Mouse (Mus musculus) erythroblast, embryonic 14.5 days (primary cell): Measurements from ENCODE around the gene C1qtnf6. TPM values are rescaled to one million over a fixed set of nuclear protein-coding genes. Genes with fewer than 3 reads are reported as not detected.

Experiments used
- H3K27me3 ChIP-seq: 2 replicates; pipeline ENCODE4 v1.6.1; 2012; ENCODE audit warnings: inconsistent platforms; ENCODE audit not compliant: control insufficient read depth
- H3K36me3 ChIP-seq: 2 replicates; pipeline ENCODE4 v1.6.1; 2012; ENCODE audit warnings: mild to moderate bottlenecking, inconsistent platforms; ENCODE audit not compliant: control insufficient read depth
- H3K4me1 ChIP-seq: 2 replicates; pipeline ENCODE4 v1.6.1; 2012; ENCODE audit warnings: inconsistent platforms; ENCODE audit not compliant: control insufficient read depth
- H3K4me3 ChIP-seq: replicated peaks from 2 replicates; pipeline ENCODE3; 2012; ENCODE audit warnings: moderate library complexity, mild to moderate bottlenecking, inconsistent platforms
- H3K9me3 ChIP-seq: 2 replicates; pipeline ENCODE4 v1.6.1; 2012; ENCODE audit warnings: low read length, inconsistent platforms, mixed read lengths; ENCODE audit not compliant: control insufficient read depth
- GATA1 ChIP-seq: IDR thresholded peaks from 2 replicates; pipeline ENCODE4 v1.6.1; 2012; ENCODE audit warnings: low read length, inconsistent platforms, mixed read lengths
- TAL1 ChIP-seq: IDR thresholded peaks from 3 replicates; pipeline ENCODE4 v1.6.1; 2012; ENCODE audit warnings: low read length, inconsistent platforms, mixed read lengths
- polyA plus RNA-seq: library from polyadenylated mRNA; stranded (reverse); fragments of >175 nt; gene quantifications from 2 replicates; pipeline ENCODE4 v1.2.3, GENCODE M21; 2012

Gene C1qtnf6
- 0.02 TPM in 1 of 2 replicates, not detected in the other for polyA plus RNA-seq

DNA sequence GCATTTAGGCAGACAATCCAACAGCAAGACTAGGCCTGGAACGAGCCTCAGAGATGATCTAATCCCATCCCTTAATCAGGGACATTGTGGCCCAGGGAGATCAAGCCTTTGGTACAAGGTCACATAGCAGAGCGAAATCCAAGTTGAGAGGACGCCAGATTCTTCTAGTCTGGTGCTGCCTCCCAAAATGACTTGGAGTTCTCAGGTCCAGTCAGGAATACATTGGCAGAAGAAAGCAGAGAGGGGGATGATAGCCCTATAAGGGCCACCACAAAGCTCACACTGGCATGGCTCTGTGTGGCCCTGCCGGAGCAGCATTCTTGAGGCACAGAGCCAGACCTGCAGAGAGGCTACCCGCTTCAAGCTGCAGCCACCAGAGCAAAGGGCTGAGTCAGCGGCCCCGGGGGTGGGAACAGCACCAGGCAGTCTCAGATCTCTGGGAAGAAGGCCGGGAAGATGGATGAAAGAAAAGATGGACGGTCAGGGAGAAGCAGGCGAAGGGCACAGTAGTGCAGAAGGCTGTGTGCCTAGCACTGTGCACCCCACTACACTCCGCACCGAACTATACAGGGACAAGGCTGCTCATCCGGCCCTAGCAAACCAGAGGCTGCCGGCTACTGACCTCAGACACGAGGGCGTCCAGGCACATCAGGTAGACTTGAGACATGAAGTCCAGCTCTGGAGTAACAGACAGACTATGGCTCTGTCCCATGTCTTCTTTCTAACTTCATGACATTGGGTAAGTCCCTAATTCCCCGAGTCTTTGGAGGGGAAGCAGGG, at the start of gene C1qtnf6:
Gene C1qtnf6 (minus strand): TSS at position 746 of the 780 bp plus-strand sequence.
- Histone ChIP-seq H3K4me3 (peak within 1 kb of the TSS; percentile 23), H3K27me3 (peaks cover 8% of the 10 kb centered on the region; the same call in 1 of the 2 replicates), H3K4me1 (peaks cover 4% of the 10 kb centered on the region), H3K36me3 (no peaks in the 10 kb centered on the region), H3K9me3 (no peaks in the 10 kb centered on the region)
- TF ChIP-seq GATA1 (no peak), TAL1 (no peak)

DNA sequence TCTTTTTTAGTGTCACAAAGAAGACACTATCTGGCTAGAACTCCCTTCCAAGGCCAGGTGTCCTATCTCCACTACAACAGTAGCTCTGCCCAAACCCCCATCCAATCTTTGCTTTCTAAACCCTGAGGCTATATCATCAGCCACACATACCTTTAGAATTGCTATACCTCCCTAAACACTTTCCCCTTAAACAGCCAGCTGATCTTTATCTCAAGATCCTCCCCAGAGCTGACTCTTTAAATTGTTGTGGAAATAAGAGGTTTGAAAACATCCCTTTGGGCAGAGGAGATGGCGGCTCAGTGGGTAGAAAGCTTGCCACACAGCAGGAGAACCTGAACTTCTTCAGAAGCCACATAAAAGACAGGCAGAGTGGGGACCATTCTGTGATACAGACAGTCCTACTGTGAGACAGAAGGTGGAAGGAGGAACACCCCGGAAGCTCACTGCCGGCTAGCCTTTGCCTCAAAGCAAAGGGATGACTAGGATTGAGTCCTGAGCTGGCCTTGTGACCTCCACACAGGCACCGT, 45.1 kb upstream of the C1qtnf6 start:
- Histone ChIP-seq H3K27me3 (peaks cover 12% of the 10 kb centered on the region), H3K9me3 (no peaks in the 10 kb centered on the region), H3K4me3 (no peak overlapping the region), H3K4me1 (peaks cover 33% of the 10 kb centered on the region), H3K36me3 (no peaks in the 10 kb centered on the region)
- TF ChIP-seq GATA1 (no peak), TAL1 (no peak)

DNA sequence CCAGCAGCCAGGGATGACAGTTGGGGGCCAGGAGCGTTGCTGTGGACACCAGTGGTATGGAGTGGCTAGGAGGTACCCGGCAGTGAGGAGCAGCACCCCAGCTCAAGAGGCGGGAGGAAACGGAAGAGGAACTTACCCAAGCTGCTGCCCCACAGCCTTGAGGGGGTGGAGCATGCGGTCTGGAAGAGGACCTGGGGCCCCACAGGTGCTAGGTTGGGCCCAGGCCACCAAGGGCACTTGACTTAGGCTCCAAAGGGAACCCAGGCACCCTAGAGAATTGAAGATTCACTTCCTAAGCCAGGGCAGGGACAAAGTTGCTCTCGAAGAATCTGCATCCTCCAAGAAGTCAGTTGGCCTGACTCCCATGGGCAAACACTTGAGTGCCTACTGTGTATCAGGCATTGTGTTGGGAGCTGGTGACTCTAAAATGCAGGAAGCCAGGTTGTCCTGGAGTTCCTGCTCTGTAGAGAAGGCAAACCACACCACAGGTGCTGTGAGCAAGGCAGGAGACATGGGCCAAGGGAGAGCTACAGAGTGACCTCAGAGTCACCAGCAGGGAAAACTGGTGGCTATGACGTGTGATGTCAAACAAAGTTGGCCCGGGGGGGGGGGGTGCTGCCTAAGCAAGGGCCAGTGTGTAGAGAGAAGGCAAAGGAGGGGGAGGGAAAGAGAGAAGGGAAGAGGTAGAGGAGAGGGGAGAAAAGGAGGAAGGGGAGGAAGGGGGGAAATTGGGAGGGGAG, 41.6 kb upstream of the C1qtnf6 start, which contains the start of gene Rac2:
Gene Rac2 (minus strand): TSS at position 126 of the 740 bp plus-strand sequence.
- no peaks in the 10 kb centered on the region for H3K9me3 ChIP-seq
- no peak for TF ChIP-seq TAL1
- no peak for TF ChIP-seq GATA1
- peak within 1 kb of the TSS; percentile 64 for H3K4me3 ChIP-seq
- H3K27me3 ChIP-seq: no peaks in the 10 kb centered on the region
- peaks cover 51% of the 10 kb centered on the region for H3K4me1 ChIP-seq
- H3K36me3 ChIP-seq: peaks cover 29% of the 10 kb centered on the region

DNA sequence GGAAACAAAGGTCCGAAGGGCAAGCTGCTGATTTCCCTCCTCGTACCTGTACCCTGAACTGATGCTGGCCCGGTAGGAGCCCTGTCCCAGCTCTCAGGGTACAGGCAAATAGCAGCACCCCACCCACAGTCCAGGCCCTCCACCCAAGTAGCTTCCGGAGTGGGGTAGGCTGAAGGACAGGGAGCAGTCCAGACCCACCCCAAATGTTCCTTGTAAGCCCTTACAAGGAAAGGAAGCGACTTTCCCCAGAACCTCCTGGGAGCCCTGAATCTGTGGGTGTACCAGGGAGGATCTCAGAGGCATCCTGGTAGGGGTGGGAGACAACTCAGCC, 41.0 kb upstream of the C1qtnf6 start:
- H3K36me3 ChIP-seq: peaks cover 35% of the 10 kb centered on the region
- H3K4me3 ChIP-seq: peak overlapping the region; percentile 64
- no peaks in the 10 kb centered on the region for H3K27me3 ChIP-seq
- TF ChIP-seq TAL1 (no peak), GATA1 (no peak)
- H3K9me3 ChIP-seq: no peaks in the 10 kb centered on the region
- peaks cover 57% of the 10 kb centered on the region for H3K4me1 ChIP-seq

DNA sequence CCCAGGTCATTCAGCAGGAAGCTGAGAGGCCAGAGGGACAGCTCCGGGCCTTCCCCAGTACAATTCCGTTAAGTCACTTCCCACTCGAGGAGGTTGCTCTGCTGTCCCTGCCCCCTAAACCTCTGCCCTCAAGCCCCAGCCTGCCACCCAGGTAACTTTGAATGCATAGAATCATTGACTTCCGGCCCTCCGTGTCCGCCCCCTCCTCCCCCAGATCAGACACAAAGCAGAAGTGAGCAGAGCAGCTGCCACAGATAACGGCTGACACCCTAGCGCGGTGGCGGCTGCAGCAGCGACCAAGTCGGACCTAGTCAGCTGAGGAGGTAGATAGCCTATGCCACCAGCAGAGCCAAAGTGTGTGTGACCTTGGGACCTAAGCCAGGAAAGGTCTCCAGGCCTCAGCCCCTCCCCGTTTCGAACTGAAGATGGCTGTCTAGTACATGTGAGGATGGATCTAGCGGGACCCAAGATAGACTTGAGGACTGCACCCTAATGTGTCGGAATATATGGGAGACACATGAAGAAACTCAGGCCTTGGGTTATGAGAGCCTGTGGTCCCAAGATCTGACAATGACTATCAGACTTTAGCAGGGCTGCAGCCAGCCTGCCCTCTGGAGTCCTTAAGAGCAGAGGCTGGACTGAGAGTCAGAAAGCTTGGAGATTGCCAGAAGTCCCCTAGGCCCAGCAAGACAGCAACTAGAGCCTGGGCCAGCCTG, 40.5 kb upstream of the C1qtnf6 start:
- Histone ChIP-seq H3K9me3 (no peaks in the 10 kb centered on the region), H3K4me3 (peak overlapping the region; percentile 64), H3K27me3 (no peaks in the 10 kb centered on the region), H3K4me1 (peaks cover 60% of the 10 kb centered on the region), H3K36me3 (peaks cover 39% of the 10 kb centered on the region)
- TF ChIP-seq GATA1 (peak; percentile 35), TAL1 (peak; percentile 79)

DNA sequence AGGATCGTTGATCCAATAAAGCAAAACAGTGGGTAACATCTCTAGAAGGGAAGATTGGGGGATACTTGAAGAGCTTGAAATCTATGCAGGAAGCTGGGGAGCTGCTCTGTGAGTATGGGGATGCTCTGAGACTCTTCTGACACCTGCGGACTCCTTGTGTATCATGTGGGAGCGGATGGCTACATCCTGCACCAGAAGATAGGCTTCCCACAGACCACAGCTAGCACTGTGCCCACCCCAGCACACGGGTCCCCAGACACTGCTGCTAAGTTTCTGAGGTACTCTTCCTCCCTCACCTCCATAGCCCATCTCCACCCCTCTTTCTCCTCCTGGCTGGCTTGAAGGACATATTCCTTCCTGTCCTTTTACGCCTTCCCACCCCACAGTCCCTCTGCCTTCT, 39.0 kb upstream of the C1qtnf6 start:
- Histone ChIP-seq H3K27me3 (no peaks in the 10 kb centered on the region), H3K4me3 (no peak overlapping the region), H3K36me3 (peaks cover 52% of the 10 kb centered on the region), H3K4me1 (peaks cover 72% of the 10 kb centered on the region), H3K9me3 (no peaks in the 10 kb centered on the region)
- no peak for TF ChIP-seq TAL1
- no peak for TF ChIP-seq GATA1

DNA sequence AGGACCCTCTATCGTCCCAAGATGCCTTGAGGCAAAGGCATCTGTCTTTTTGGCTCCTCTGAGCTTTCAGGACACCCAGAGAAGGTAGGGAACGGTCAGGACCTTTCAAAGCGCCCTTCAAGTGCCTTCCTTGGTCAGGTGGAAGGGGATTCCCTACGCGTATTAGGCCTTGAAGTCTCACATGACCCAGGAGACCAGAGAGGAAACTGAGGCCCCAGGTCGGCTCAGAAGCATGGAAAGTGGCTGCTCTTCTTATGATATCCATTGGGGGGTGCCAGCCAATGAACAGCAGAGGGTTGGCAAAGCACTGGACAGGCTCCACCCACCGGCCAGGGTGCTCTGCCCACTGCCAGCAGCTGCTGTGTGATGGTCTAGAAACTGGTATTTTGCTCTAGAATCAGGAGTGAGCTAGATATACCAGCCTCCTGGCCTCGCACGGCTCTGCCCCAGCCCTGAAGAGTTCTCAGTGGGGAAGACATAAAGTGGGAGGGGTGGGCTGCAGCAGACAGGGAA, 36.4 kb upstream of the C1qtnf6 start:
- TF ChIP-seq TAL1 (no peak), GATA1 (no peak)
- Histone ChIP-seq H3K27me3 (no peaks in the 10 kb centered on the region), H3K4me1 (peaks cover 85% of the 10 kb centered on the region), H3K4me3 (no peak overlapping the region), H3K36me3 (peaks cover 75% of the 10 kb centered on the region), H3K9me3 (no peaks in the 10 kb centered on the region)

DNA sequence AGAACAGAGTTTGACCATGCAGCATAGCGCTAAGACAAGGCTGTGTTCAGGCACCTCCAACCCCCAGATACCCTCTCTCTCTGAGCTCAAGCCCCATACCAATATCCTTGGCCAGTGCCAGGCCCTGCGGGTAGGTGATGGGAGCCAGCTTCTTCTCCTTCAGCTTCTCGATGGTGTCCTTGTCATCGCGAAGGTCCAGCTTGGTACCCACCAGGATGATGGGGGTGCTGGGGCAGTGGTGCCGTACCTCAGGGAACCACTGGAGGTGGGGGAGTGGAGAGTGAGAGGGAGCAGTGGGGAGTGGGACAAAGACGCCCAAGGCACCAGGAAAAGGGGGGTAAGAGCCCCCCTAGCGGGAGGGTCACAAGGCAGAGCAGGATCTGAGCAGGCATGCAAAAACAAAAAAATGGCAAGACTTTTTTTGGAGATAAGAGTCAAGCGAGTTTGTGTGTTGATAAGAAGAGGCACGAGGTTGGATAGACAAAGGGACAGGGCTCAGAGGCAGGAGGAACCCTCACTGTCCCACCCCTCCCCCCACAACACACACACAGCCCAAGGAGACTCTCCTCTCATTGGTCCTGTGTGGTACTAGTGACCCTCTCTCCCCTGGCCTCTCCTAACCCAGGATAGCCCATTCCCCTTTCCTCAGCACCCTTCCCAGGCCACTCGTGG, 33.7 kb upstream of the C1qtnf6 start:
- TF ChIP-seq TAL1: no peak
- TF ChIP-seq GATA1: no peak
- Histone ChIP-seq H3K4me3 (no peak overlapping the region), H3K36me3 (peaks cover 82% of the 10 kb centered on the region), H3K4me1 (peaks cover 58% of the 10 kb centered on the region), H3K27me3 (no peaks in the 10 kb centered on the region), H3K9me3 (no peaks in the 10 kb centered on the region)
